Comparison of ENCODE assay signal across 14 mouse cellular contexts in the genomic region with DNA sequence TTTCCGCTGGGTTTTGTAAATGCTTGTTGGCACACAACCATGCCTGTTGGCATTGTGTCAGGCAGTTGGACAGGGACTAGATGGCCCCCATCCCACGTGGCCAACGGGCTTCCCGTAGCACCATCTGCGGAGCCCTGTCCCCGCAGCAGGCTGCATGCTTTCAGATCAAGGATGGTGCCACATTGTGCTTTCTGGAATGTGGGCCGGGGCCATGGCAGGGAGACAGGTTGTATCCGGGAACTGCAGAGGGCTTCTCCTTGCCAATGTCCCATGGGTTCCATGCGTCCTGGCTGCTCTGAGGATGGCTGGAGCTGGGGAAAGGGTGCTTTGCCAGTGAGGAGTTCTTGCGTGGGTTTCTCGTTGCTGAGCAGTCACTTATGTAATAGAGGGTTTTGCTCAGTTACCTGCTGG. TPM values are rescaled to one million over a fixed set of nuclear protein-coding genes. Genes with fewer than 3 reads are reported as not detected.
A peak's percentile ranks its signal among the peaks of the same experiment; 100 is the strongest.
DNase-seq lines count a peak whose midpoint lies in the region; ATAC-seq and TF ChIP-seq lines count a peak whose summit lies in the region.
"Had no signal": no experiment of that assay in that cellular context is flagged by ENCODE, and none has a peak within 500 bp of the region (broad histone marks: within the 10 kb centered on the region; RNA-seq: fewer than 3 reads in every experiment).

No protein-coding gene starts in this region.

- no peak for TF ChIP-seq CTCF in hindbrain, postnatal 0 days (IDR thresholded peaks at IDR 0.05; ENCODE audit: low read depth)

- H3K36me3 ChIP-seq in hindbrain, postnatal 0 days (ENCODE audit: insufficient read depth, low read length): no peaks in the 10 kb centered on the region
- H3K36me3 ChIP-seq in hindbrain, embryonic 16.5 days (ENCODE audit: control insufficient read depth, insufficient read depth, low read length): no peaks in the 10 kb centered on the region
- no peaks in the 10 kb centered on the region for H3K36me3 ChIP-seq in liver, embryonic 13.5 days
- no peaks in the 10 kb centered on the region for H3K36me3 ChIP-seq in heart, embryonic 16.5 days (ENCODE audit: control insufficient read depth, insufficient read depth)
- H3K36me3 ChIP-seq: limb, embryonic 12.5 days had no signal

- H3K4me3 ChIP-seq in hindbrain, postnatal 0 days (ENCODE audit: low read length): no peak overlapping the region
- no peak overlapping the region for H3K4me3 ChIP-seq in hindbrain, embryonic 16.5 days (ENCODE audit: low read length)
- no peak overlapping the region for H3K4me3 ChIP-seq in liver, embryonic 13.5 days (replicated peaks)
- H3K4me3 ChIP-seq in heart, embryonic 16.5 days (ENCODE audit: low read length): no peak overlapping the region
- H3K4me3 ChIP-seq: limb, embryonic 12.5 days had no signal

- no peak overlapping the region for H3K4me2 ChIP-seq in hindbrain, postnatal 0 days (ENCODE audit: low read depth, low read length)
- H3K4me2 ChIP-seq in hindbrain, embryonic 16.5 days (ENCODE audit: low read length): no peak overlapping the region
- no peak overlapping the region for H3K4me2 ChIP-seq in liver, embryonic 13.5 days
- H3K4me2 ChIP-seq in heart, embryonic 16.5 days (ENCODE audit: low read depth, low read length): peak overlapping the region; percentile 31
- H3K4me2 ChIP-seq: limb, embryonic 12.5 days had no signal

- peak overlapping the region; percentile 82; the same call in 1 of the 2 replicates for H3K27ac ChIP-seq in hindbrain, postnatal 0 days
- no peak overlapping the region for H3K27ac ChIP-seq in hindbrain, embryonic 16.5 days (ENCODE audit: low read depth, low read length)
- peak overlapping the region; percentile 11; the same call in 1 of the 2 replicates for H3K27ac ChIP-seq in liver, embryonic 13.5 days
- H3K27ac ChIP-seq in heart, embryonic 16.5 days (ENCODE audit: low read length): peak overlapping the region; percentile 82
- H3K27ac ChIP-seq: limb, embryonic 12.5 days had no signal

- peaks cover 46% of the 10 kb centered on the region for H3K4me1 ChIP-seq in hindbrain, postnatal 0 days (ENCODE audit: insufficient read depth, low read length)
- peaks cover 62% of the 10 kb centered on the region for H3K4me1 ChIP-seq in hindbrain, embryonic 16.5 days (ENCODE audit: control insufficient read depth, insufficient read depth, low read depth, low read length)
- H3K4me1 ChIP-seq in liver, embryonic 13.5 days (replicated peaks): peaks cover 79% of the 10 kb centered on the region
- H3K4me1 ChIP-seq in heart, embryonic 16.5 days (ENCODE audit: control insufficient read depth, insufficient read depth, low read length): peaks cover 89% of the 10 kb centered on the region

- H3K9ac ChIP-seq in hindbrain, postnatal 0 days (replicated peaks; ENCODE audit: low read length): no peak overlapping the region
- H3K9ac ChIP-seq in hindbrain, embryonic 16.5 days (ENCODE audit: low read depth, low read length): no peak overlapping the region
- no peak overlapping the region for H3K9ac ChIP-seq in liver, embryonic 13.5 days
- H3K9ac ChIP-seq in heart, embryonic 16.5 days (ENCODE audit: low read length): peak overlapping the region; percentile 43; the same call in 1 of the 2 replicates
- H3K9ac ChIP-seq: limb, embryonic 12.5 days had no signal

- H3K27me3 ChIP-seq in hindbrain, postnatal 0 days (ENCODE audit: insufficient read depth, low read length): no peaks in the 10 kb centered on the region
- no peaks in the 10 kb centered on the region for H3K27me3 ChIP-seq in hindbrain, embryonic 16.5 days (replicated peaks; ENCODE audit: control insufficient read depth, insufficient read depth, low read length)
- no peaks in the 10 kb centered on the region for H3K27me3 ChIP-seq in liver, embryonic 13.5 days
- H3K27me3 ChIP-seq in heart, embryonic 16.5 days (ENCODE audit: control insufficient read depth, insufficient read depth, low read length): no peaks in the 10 kb centered on the region
- H3K27me3 ChIP-seq: limb, embryonic 12.5 days had no signal

- DNase-seq in cerebellum, postnatal 4 days (ENCODE audit: low spot score in 2 of 2): no peak
- DNase-seq in hindbrain, postnatal 0 days (ENCODE audit: low spot score): no peak
- no peak for DNase-seq in liver, embryonic 13.5 days
- DNase-seq in liver: no peak
- DNase-seq in testis, postnatal 10 days (ENCODE audit: low spot score): no peak
- DNase-seq: gastrocnemius, postnatal 25 days; lung, postnatal 10 days; thymus, postnatal 36 days had no signal

- H3K9me3 ChIP-seq in hindbrain, postnatal 0 days (ENCODE audit: low read length): no peaks in the 10 kb centered on the region
- H3K9me3 ChIP-seq in hindbrain, embryonic 16.5 days (ENCODE audit: control insufficient read depth, low read length): no peaks in the 10 kb centered on the region
- no peaks in the 10 kb centered on the region for H3K9me3 ChIP-seq in liver, embryonic 13.5 days (replicated peaks)
- H3K9me3 ChIP-seq in heart, embryonic 16.5 days (replicated peaks; ENCODE audit: control insufficient read depth, low read length): no peaks in the 10 kb centered on the region
- H3K9me3 ChIP-seq: limb, embryonic 12.5 days had no signal

- 46% methylated on average over 11 of the region's 11 CpGs for WGBS in hindbrain, postnatal 0 days
- 65% methylated on average over 11 of the region's 11 CpGs for WGBS in hindbrain, embryonic 16.5 days
- WGBS in liver, embryonic 13.5 days (ENCODE audit: insufficient replicate concordance): 81% methylated on average over 11 of the region's 11 CpGs
- WGBS in heart, embryonic 16.5 days: 55% methylated on average over 11 of the region's 11 CpGs

- ATAC-seq in cerebellum, adult (ENCODE audit: insufficient number of reproducible peaks, low FRiP score, low TSS enrichment): peak; percentile 74
- ATAC-seq in hindbrain, postnatal 0 days: no peak
- no peak for ATAC-seq in hindbrain, embryonic 16.5 days
- no peak for ATAC-seq in liver, embryonic 13.5 days (ENCODE audit: low read depth)
- no peak for ATAC-seq in heart, embryonic 16.5 days (replicated peaks; ENCODE audit: extremely low read depth, insufficient read depth, low FRiP score)
- ATAC-seq: activated CD4-positive, CD25-positive, alpha-beta regulatory T cell, adult 4 months; intestine, postnatal 0 days had no signal

RNA-seq across cellular contexts. Expression of a gene that starts 25.1 kb away (rescaled TPM):
- total RNA-seq in hindbrain, postnatal 0 days (2014; rRNA removed): 36.2 and 40.9 TPM in 2 replicates
- polyA plus RNA-seq in hindbrain, postnatal 0 days (2015; fragmentation: Nextera tagmentation; extraction: Ambion mirVana): 18.6 and 19.0 TPM in 2 replicates
- 18.4 and 30.4 TPM in 2 replicates for polyA plus RNA-seq in hindbrain, embryonic 16.5 days (2015; fragmentation: Nextera tagmentation; extraction: Ambion mirVana)
- polyA plus RNA-seq in liver, embryonic 13.5 days (2015; fragmentation: Nextera tagmentation; extraction: Ambion mirVana): 6.8 and 7.0 TPM in 2 replicates
- polyA plus RNA-seq in heart, embryonic 16.5 days (2015; fragmentation: Nextera tagmentation; extraction: Ambion mirVana): 18.7 and 22.2 TPM in 2 replicates

RNA-seq across cellular contexts. Expression of a gene that starts 49.0 kb away (rescaled TPM):
- total RNA-seq in hindbrain, postnatal 0 days (2014; rRNA removed): 16.4 and 19.4 TPM in 2 replicates
- polyA plus RNA-seq in hindbrain, postnatal 0 days (2015; fragmentation: Nextera tagmentation; extraction: Ambion mirVana): 0.98 and 0.99 TPM in 2 replicates
- polyA plus RNA-seq in hindbrain, embryonic 16.5 days (2015; fragmentation: Nextera tagmentation; extraction: Ambion mirVana): 0.76 and 1.2 TPM in 2 replicates
- polyA plus RNA-seq in liver, embryonic 13.5 days (2015; fragmentation: Nextera tagmentation; extraction: Ambion mirVana): 0.06 and 0.20 TPM in 2 replicates
- 1.7 TPM in 2 replicates for polyA plus RNA-seq in heart, embryonic 16.5 days (2015; fragmentation: Nextera tagmentation; extraction: Ambion mirVana)
